Mouse (Mus musculus) G1E (cell line): ENCODE data around the gene Pot1a. TPM values are rescaled to one million over a fixed set of nuclear protein-coding genes. Genes with fewer than 3 reads are reported as not detected.

ENCODE experiments used
- ATAC-seq: 2 replicates; pipeline ENCODE4 v1.8.0; 2016; ENCODE audit warnings: mild to moderate bottlenecking; ENCODE audit not compliant: insufficient number of reproducible peaks, poor library complexity, low FRiP score, severe bottlenecking; ENCODE audit errors: extremely low read depth
- DNase-seq: peaks from one replicate; pipeline ENCODE4 v3.0.0; 2012; ENCODE audit warnings: low spot score
- H3K27me3 ChIP-seq: 2 replicates; pipeline ENCODE4 v1.6.1; 2012; ENCODE audit warnings: mild to moderate bottlenecking, low read length, inconsistent platforms; ENCODE audit not compliant: insufficient read depth
- H3K36me3 ChIP-seq: replicated peaks from 2 replicates; pipeline ENCODE3; 2012; ENCODE audit warnings: mild to moderate bottlenecking, inconsistent platforms
- H3K4me1 ChIP-seq: 2 replicates; pipeline ENCODE4 v1.6.1; 2012; ENCODE audit warnings: low read depth, low read length, inconsistent platforms, mixed read lengths; ENCODE audit not compliant: insufficient read depth
- H3K4me3 ChIP-seq: 2 replicates; pipeline ENCODE4 v1.5.1; 2012; ENCODE audit warnings: low read depth, mild to moderate bottlenecking, inconsistent platforms, low read length, moderate library complexity, mixed read lengths
- H3K9me3 ChIP-seq: replicated peaks from 2 replicates; pipeline ENCODE4 v1.6.1; 2012; ENCODE audit warnings: inconsistent platforms
- CTCF ChIP-seq: IDR thresholded peaks from 2 replicates; pipeline ENCODE4 v1.5.1; 2012; ENCODE audit warnings: low read depth, low read length, inconsistent platforms, mixed read lengths
- GATA1 ChIP-seq: IDR thresholded peaks from 2 replicates; pipeline ENCODE4 v1.6.1; 2012; ENCODE audit warnings: borderline replicate concordance, low read length, inconsistent platforms, mixed read lengths
- GATA2 ChIP-seq: IDR thresholded peaks from 2 replicates; pipeline ENCODE4 v1.6.1; 2012; ENCODE audit warnings: low read depth, low read length, inconsistent platforms, borderline replicate concordance
- POLR2AphosphoS5 ChIP-seq: IDR thresholded peaks from 2 replicates; pipeline ENCODE4 v1.6.1; 2012; ENCODE audit warnings: low read depth, low read length, inconsistent platforms; ENCODE audit not compliant: insufficient replicate concordance
- TAL1 ChIP-seq: conservative IDR thresholded peaks from 2 replicates; pipeline ENCODE4 v1.6.1; 2012; ENCODE audit warnings: low read depth, low read length, inconsistent platforms, mixed read lengths
- polyA plus RNA-seq: library from polyadenylated mRNA; stranded (reverse); fragments of >175 nt; gene quantifications from 2 replicates; pipeline ENCODE4 v1.2.3, GENCODE M21; 2012
- total RNA-seq, 2 experiments: library from RNA; stranded (forward) in 1 of 2; stranded (reverse) in 1 of 2; fragments of 200-1000 nt in 1 of 2; fragments of >200 nt in 1 of 2; fragmentation: Nextera tagmentation in 1 of 2; gene quantifications; 2 replicates each; pipeline ENCODE4 v1.2.3; 2014 to 2017

Gene Pot1a
- total RNA-seq (2014; fragmentation: Nextera tagmentation) = 75.9 and 78.6 TPM in 2 replicates
- total RNA-seq (2017) = 51.5 and 52.0 TPM in 2 replicates
- polyA plus RNA-seq = 1.2 and 1.7 TPM in 2 replicates

DNA sequence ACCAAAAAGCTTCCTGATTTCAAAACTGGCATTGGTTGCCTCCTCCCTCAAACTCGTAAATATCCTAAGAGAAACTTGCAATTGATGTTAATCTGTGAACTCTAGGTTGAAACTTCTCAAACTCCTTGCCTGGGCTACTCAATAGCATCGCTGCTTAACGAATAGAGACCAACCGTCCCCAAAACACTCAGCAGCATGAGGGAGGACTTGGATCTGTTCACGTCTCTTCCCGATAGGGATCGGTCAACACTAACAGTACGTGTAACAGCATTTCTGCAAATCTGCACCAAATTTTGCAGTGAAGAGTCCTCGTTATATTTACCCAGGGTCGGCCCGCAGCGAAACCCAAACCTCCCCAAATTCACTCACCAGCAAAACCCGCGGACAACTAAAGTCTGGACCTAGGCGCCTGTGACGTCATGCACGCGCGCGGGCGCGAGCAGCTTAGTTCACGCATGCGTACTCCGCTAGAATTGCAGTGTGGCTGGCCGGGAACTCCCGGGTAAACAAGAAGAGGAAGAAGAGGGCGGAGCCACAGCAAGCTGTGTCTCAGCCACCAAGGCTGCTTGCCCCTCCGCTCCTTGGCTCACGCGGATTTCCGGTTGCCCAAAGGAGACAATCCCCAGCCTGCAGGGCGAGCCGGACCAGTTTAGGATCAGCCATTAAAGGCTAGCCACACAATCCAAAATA, at the start of gene Pot1a:
TSS of gene Pot1a (minus strand) at position 441 of the 690 bp plus-strand sequence.
- 0 out of 2 replicates have a peak, but pooled peaks cover 4% of the 10 kb centered on the region for H3K27me3 ChIP-seq
- peaks cover 20% of the 10 kb centered on the region for H3K4me1 ChIP-seq
- H3K4me3 ChIP-seq = peak within 1 kb of the TSS; percentile 74
- TF ChIP-seq TAL1 (no peak), GATA1 (no peak), CTCF (no peak), GATA2 (no peak), POLR2AphosphoS5 (no peak)
- ATAC-seq = peak; percentile 97
- H3K36me3 ChIP-seq = peaks cover 19% of the 10 kb centered on the region
- DNase-seq = peak; percentile 81
- no peaks in the 10 kb centered on the region for H3K9me3 ChIP-seq

- DNase-seq = no peak
- ATAC-seq = no peak
- H3K9me3 ChIP-seq = no peaks in the 10 kb centered on the region
- no peaks in the 10 kb centered on the region for H3K4me1 ChIP-seq
- no peak for TF ChIP-seq POLR2AphosphoS5
- no peak for TF ChIP-seq TAL1
- no peak overlapping the region for H3K4me3 ChIP-seq
- H3K27me3 ChIP-seq = no peaks in the 10 kb centered on the region; the same call in 1 of the 2 replicates
- H3K36me3 ChIP-seq = no peaks in the 10 kb centered on the region
Measured at GRCm38 (mm10) chr6:25836261-25836660, 27.2 kb upstream of the Pot1a start.

GRCm38 (mm10) chr6:25806021-25806420, 3.0 kb downstream of the Pot1a start:
- Histone ChIP-seq H3K27me3 (no peaks in the 10 kb centered on the region), H3K9me3 (no peaks in the 10 kb centered on the region), H3K4me3 (no peak overlapping the region), H3K4me1 (peaks cover 20% of the 10 kb centered on the region), H3K36me3 (peaks cover 36% of the 10 kb centered on the region)
- ATAC-seq = no peak
- TF ChIP-seq TAL1 (no peak), GATA2 (no peak), GATA1 (no peak)
- DNase-seq = no peak

GRCm38 (mm10) chr6:25802269-25802668, 6.8 kb downstream of the Pot1a start:
- Histone ChIP-seq H3K4me3 (no peak overlapping the region), H3K9me3 (no peaks in the 10 kb centered on the region), H3K4me1 (peaks cover 7% of the 10 kb centered on the region), H3K27me3 (no peaks in the 10 kb centered on the region), H3K36me3 (peaks cover 57% of the 10 kb centered on the region)
- no peak for TF ChIP-seq TAL1
- no peak for TF ChIP-seq GATA2
- no peak for TF ChIP-seq CTCF
- TF ChIP-seq POLR2AphosphoS5 = no peak
- TF ChIP-seq GATA1 = no peak
- DNase-seq (no peak), ATAC-seq (no peak)

GRCm38 (mm10) chr6:25801230-25801629, 7.8 kb downstream of the Pot1a start:
- Histone ChIP-seq H3K4me3 (no peak overlapping the region), H3K27me3 (no peaks in the 10 kb centered on the region), H3K9me3 (no peaks in the 10 kb centered on the region), H3K4me1 (peaks cover 3% of the 10 kb centered on the region; the same call in 1 of the 2 replicates), H3K36me3 (peaks cover 60% of the 10 kb centered on the region)
- TF ChIP-seq CTCF (no peak), GATA1 (no peak), POLR2AphosphoS5 (no peak)
- ATAC-seq (no peak), DNase-seq (no peak)

- Histone ChIP-seq H3K9me3 (no peaks in the 10 kb centered on the region), H3K36me3 (peaks cover 74% of the 10 kb centered on the region), H3K4me1 (no peaks in the 10 kb centered on the region), H3K4me3 (no peak overlapping the region), H3K27me3 (no peaks in the 10 kb centered on the region)
- TF ChIP-seq GATA1 (no peak), GATA2 (no peak), TAL1 (no peak), POLR2AphosphoS5 (no peak), CTCF (no peak)
- no peak for DNase-seq
- ATAC-seq = no peak
Measured at GRCm38 (mm10) chr6:25768238-25768637, 40.8 kb downstream of the Pot1a start.

DNA sequence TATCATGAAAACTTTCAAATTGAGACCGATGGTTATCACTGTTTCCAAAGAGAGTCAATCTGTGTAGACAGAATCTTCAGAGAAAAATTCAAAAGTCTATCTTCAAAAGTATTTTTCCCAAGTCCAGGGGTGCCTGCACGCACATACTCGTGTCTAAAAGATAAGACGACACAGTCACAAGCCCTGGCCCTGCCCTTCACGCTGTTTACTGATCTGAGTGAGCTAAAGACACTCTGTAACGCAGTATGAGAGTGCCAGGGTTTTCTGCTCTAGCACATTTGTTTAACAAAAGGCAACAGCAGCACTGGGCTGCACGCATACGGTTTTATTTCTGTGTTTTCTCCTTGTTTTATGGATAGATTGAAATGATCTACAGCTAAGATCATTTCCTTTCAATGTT, 41.5 kb downstream of the Pot1a start:
- DNase-seq (no peak), ATAC-seq (no peak)
- Histone ChIP-seq H3K4me3 (no peak overlapping the region), H3K27me3 (no peaks in the 10 kb centered on the region), H3K4me1 (no peaks in the 10 kb centered on the region), H3K36me3 (peaks cover 77% of the 10 kb centered on the region), H3K9me3 (no peaks in the 10 kb centered on the region)
- no peak for TF ChIP-seq GATA2
- no peak for TF ChIP-seq GATA1
- no peak for TF ChIP-seq CTCF
- TF ChIP-seq TAL1 = no peak
- TF ChIP-seq POLR2AphosphoS5 = no peak
